Mouse (Mus musculus): ENCODE data around the gene Tmem104.
A peak's percentile ranks its signal among the peaks of the same experiment; 100 is the strongest.

The Tmem104 gene

DNA sequence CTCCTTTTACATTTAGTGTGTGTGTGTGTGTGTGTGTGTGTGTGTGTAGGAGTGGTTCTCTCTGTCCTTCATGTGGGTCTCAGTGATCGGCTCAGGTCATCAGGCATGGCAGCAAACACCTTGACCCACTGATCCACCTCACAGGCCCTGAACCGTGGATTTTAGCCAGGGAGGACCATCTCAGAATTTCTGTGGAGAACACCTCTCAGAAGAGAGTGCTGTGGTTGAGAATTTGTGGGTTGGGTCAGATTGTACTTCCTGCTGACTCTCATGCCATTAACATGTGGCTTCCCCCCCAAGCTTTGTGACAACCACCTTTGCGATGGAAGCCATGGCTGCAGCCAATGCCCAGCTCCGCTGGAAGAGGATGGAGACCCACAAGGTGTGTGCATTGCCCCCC lies 13.2 kb downstream of the Tmem104 start:
- no peak for DNase-seq (ENCODE audit: low spot score in 2 of 2)

DNA sequence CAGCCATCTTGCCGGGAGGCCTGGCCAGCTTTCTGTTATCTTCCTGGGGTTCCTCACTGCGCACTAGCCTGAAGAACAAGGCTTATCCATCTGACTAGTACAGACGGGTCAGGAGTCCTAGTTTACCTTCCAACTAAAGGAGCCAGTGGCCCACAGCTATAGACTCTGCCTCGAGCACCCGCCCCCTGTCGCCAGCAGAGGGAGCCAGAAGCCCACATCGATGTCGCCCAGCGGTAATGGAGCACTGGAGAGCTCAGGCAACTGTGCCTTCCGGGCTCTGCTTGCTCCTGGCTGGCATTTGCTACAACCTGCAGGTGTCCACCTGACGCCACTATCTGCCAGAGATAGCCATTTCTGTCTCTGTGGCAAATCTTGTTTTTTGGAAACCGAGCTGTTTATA lies 15.0 kb downstream of the Tmem104 start:
- DNase-seq (ENCODE audit: low spot score in 2 of 2), result peak; percentile 70 to 73

DNA sequence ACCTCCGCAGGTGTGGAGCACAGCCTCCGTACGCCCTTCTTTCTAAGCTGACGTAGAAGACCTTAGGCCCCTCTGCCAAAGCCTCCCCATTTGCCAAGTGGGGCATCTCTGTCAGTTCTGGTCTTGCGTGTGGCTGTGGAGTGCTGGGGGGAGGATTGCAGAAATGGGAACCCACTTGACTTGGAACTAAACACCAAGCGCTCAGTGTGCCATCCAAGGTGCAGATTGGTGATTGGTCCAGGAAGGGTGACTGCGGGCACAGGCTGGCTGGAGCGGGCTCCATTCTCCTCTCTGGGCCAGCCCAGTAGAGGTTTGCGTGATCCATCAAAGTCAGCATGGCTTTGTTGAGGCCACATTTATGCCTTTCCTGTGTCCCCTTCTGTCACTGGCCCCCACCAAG lies 15.5 kb downstream of the Tmem104 start:
- DNase-seq (ENCODE audit: low spot score in 2 of 2), result no peak

DNA sequence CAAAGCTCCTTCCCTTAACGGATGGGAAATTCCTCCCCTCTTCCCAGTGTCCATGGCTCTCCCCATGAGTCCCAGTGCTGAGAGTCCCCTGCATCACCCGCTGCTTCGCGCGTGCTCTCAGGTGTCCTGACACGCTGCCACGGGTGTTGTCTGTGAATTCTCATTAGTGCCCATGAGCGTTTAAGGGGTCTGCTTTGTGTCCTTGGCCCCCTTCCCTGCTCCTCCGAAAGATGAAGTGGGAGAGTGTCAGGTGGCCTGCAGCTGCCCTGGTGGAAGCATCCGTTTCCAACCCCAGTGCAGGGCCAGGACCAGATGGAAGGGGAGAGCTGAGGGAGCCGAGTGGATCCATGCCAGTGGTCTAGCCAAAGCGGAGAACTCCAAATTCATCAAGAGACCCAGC lies 20.8 kb downstream of the Tmem104 start:
- no peak for DNase-seq (ENCODE audit: low spot score in 2 of 2)

DNA sequence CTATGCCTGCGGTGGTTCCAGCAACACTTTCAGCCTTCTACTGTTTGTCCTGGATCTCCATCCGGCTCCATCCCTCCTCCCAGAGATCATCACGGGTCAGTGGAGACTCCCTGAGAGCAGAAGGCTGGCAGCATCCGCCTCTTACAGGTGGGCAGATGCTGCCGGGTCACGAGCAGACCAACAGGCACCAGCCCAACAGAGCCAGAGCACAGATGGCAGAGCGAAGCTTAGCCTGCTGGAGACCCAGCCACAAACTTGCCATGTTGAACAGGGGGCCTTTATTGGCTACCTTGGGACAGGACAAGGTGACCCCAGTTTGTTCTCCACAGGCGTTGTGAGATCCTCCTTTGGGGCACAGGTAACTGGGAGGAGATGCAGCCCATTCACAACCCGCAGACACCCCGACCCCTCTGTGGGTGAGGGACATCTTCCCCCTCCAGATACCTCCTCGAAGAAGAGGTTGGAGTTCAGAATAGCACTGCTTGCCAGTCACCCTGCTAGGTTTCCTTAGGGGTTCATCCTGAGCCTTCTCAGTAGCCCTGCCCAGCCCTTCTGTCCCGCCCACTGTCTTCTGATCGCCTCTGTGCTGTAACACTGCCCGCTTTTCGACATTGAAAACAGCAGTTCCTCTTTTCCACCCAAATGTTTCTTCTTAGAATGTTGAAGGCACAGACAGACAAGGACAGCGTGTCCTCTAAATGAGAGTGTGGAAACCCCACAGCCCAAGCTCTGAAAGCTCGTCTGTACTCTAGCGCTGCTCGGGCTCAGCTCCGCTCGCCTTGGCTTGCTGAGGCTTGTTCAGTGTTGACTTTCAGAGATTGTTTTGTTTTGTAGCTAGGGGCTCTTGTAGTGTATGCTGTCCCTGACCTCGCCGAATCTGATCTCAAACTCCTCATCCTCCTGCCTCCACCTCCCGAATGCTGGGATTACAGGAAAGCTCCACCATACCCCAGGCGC lies 21.8 kb downstream of the Tmem104 start:
- DNase-seq (ENCODE audit: low spot score in 2 of 2), result no peak

DNA sequence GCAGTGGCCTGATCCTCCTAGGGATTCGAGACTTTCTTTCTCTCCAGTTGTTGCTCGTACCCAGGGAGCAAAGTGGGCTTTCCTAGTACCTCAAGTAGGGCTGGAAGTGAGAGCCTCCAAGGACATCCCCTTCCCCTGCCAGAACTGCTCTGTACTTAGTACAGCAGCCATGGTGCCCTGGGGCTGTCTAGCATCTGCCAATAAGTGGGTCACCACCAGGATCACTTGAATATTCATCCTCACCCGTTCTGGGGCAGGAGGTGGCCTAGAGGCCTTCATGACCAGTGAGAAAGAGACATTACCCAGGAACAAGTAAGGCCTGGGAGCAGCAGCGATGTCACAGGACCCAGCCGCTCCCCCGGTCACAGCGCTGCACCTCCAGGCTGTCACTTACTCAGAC lies 22.7 kb downstream of the Tmem104 start:
- DNase-seq (ENCODE audit: low spot score in 2 of 2), result no peak

DNA sequence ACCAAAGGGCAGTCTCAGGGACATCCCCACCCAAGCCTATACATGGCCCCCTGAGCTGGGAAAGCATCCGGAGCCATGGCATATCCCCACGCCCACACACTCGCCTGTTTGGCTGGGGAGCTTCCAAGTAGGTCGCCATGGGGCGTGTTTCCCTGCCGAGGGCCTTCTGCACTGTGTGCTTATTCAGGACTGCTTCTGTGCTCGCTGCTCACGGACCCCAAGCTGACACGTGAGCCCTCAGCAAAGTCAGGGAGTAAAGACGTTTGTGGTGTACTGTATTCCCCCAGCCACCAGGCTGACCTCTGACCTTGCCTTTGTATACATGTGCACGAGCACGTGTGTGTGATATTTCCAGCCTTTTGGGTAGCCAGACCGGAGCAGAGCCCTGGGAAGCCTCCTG lies 24.8 kb downstream of the Tmem104 start:
- no peak for DNase-seq (ENCODE audit: low spot score in 2 of 2)

DNA sequence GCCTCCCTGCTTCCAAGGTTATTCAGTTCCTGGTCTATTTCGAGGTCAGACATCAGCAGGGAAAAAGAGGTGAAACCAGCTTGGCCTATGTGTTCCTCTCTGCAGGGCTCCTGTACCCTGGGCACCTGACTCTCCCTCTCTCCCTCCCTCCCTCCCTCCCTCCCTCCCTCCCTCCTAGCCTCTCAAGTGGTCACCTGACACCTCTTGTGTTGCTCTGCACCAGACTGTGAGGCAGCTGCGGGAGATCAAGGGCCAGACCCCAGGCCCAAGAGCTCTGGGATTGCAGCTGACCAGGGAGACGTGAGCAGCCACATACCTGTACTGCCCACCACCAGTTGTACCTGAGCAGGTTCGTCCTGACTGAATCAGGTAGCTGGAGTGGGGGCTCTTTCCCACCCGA lies 27.8 kb downstream of the Tmem104 start:
- no peak for DNase-seq (ENCODE audit: low spot score in 2 of 2)

DNA sequence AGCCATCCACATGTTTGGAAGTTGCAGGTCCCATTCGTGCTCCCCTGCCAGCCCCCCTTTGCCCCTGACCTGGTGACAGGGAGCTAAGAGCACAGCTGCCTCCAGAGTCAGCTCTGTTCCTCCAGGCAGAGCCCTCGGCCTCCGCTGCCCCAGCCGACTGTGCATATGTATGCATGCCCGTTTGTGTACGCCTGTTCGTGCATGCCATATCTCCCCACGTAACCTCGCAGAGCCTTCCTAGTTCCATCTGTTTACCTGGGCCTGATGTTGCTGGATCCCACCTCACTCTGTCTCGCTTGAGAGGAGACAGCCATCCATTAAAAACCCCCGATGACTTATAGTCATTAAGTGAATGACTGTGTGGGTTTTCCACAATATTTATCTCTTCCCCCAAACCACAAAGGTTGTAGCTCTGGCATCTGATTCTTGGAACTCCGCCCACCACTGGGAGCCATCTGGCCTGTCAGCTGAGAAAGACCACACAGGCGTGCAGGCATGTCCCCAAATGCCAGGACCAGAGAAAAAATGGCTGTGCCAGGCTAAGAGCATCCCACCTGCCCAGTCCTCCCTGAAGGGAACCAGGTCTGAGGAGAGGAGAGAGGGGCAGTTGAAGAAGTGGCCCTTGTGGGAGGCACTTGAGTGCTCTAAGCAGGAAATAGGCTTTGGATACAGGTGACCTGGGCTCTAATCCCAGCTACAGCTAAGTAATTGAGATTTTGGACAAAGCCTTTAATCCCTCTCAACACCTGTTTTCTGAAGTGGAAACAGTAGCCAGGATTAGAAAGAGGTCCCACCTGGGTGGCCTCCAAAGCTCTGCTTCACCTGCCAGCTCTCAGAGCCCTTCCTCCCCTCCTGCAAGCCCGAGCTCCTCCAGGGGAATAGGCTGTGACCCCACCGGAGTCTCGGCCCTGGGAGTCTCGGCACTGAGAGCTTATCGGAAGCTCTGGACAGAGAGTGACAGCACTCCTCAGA lies 30.4 kb downstream of the Tmem104 start:
- no peak for DNase-seq (ENCODE audit: low spot score in 2 of 2)

DNA sequence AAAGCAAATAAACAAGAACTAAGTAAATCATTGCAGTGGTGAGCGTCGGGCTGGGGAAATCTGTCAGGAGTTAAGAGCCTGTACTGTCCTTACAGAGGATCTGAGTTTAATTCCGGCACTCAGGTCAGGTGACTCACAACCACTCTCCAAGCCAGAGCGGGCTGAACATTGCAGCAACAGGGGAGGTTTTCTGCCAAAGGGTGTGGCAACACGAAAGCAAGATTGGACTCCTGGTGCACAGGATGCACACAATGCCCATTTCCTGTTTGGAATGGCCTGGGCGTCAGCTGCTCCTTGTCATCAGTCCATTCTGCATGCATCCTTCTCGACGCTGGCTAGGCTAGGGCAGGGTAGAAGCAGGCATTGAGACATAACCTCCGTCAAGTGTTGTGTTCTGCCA lies 32.0 kb downstream of the Tmem104 start:
- DNase-seq (ENCODE audit: low spot score in 2 of 2), result peak; percentile 24 to 63

DNA sequence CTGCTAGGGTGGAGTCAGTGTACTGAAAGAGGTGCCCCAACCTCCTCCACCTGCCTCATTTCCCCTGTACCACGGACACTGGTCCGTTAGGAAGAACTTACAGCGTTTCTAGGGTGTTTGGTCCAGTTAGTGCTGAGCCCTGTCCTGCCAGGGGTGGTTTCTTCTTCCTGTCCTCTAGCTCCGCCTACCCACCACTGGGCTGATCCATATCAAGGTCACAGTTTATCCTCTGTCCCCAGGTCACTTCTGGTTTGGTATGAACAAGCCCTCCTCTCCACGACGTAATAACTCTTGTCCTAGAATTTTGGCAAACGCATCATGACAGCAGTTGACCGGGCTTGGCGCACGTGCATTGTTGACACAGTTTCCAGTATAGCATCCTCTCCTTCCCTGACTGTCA lies 32.4 kb downstream of the Tmem104 start:
- DNase-seq (ENCODE audit: low spot score in 2 of 2), result no peak

DNA sequence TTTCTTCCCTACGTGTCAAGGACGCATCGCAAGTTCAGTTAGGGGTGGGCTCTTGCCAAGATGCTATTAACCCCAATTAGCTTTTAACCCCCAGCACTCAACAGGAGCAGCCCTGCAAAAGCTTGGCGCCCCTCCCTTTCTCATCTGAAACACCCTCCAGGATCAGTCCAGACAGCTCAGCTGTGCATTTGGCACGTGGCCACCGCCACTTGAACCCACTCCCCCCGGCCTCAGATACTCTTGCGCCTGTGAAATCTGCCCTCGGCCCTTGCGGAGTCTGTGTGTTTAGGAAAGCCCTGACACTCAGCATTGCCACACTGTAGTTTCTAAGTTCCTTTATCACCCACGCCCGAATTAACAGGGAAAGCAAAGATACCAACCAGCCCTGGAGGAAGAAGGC lies 34.8 kb downstream of the Tmem104 start:
- DNase-seq (ENCODE audit: low spot score in 2 of 2), result no peak

DNA sequence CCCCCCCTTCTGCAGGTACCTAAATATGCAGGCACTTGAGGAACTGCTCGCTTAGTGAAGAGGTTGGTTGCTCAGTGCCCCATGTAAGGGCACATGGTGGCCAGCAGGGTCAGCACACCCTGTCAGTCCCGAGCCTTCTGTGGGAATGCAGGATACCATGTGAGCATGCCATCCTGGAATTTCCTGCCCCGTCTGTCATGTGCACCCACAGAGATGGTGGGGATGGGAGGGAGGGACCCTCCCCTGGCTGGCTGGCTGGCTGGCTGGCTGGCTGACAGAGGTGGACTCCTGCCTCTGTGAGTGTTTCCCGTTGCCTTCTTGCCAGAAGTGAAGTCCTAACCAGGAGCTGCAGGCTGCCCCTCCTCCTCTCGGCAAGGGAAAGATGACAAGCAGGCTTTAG lies 35.3 kb downstream of the Tmem104 start:
- DNase-seq (ENCODE audit: low spot score in 2 of 2), result no peak

DNA sequence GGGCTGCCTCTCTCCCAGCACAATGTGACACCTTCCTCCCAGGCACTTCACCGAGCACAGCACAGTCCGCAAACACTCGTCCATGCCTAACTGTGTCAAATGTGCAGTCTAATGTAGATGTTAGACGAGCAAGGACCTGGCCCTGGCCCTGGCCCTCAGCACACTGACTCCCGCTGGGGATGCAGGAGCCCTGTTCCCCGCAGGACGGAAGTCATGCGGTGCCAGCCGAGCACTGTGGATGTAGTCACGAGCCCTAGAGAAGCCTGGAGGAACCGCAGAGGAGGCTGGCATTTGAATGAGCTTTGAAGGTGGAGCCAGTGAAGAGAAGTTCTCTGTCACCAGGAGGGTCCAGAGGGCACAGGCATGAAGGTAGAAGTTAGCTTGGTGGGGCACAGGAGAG lies 36.2 kb downstream of the Tmem104 start:
- DNase-seq (ENCODE audit: low spot score in 2 of 2), result no peak

DNA sequence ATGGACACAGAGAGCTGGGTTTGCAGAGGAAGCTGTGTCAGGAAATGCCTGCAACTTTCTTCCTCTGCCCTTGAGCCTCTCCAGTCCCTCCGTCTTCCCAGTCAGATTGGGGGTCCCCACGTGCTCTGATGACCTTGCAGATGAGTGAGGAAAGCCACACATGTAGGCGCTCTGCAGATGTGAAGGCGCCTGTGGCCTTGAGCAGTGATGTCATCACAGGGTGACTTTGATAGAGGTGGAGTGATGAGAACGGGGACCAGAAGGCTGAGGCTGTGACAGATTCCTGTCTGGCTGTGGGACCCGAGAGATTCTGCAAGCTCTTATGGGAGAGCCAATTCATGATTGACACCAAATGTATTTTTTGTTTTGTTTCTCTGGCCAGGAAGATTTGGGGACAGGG lies 36.6 kb downstream of the Tmem104 start:
- no peak for DNase-seq (ENCODE audit: low spot score in 2 of 2)

DNA sequence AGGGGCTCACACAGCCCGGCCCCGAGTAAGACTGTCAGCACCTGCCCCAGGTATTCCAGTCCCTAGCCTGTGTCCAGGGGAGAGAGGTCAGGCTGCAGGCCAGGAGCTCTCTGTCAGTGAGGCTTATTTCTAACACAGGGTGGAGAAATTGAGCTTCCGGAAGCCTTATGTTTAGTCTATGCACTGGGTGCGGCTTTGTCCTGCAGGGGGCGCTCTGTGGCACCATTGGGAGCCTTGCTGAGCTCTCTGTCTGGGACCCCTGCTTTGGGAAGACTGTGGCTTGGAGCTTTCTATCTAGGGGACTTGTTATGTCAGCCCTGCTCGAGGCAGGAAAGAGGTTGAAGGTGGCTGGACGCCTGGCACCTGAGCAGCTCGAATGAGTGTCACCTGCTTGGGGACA lies 37.6 kb downstream of the Tmem104 start:
- no peak for DNase-seq (ENCODE audit: low spot score in 2 of 2)

DNA sequence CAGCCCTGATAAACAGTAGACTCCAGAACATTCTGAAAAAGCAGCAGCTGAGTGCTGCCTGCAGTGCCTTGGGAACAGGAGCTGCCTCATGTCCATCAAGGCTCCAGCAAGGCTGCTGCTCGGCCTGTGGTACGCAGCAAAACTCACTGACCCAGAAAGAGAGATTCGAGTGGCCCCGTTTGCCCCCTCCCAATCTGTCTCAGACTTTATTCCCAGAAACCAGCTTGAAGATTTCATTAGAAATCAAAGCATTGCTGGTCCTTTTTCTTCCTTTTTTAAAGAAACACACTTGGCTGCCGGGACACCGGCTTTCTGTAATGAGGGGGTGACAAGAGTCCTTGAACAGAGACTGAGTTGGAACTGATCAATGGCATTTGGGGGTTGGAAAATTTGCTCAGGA lies 38.0 kb downstream of the Tmem104 start:
- DNase-seq (ENCODE audit: low spot score in 2 of 2), result no peak

DNA sequence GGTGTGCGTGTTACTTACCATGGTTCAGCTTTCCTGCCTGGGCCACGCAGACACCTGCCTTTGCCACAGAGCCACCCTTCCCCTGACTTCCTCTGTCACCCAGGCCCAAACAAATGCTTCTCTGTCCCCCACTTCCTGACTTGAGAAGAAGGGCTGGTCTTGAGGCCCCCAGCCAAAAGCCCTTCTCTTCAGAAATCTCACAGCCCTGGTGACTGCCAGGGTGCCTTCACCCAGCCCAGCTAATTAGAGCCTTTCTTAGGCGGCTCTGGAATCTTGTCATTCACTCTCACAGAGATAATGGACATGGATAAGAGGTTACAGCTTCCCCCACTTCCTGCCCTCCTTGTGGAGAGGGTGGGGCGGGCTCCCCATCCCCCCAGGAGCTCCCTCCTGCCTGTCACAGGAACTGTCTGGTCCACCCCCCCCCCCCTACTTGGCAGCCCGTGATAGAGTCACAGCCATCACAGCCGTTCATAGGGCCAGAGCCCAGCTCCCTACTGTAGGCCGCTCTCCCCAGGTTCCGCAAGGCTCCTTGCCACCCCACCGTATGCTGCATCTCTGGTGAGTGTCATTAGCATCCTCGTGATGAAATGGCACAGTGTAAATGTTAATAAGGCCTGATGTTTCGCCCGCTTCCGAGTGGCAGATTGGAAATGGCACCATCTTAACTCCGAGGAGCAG lies 39.7 kb downstream of the Tmem104 start:
- no peak for DNase-seq (ENCODE audit: low spot score in 2 of 2)

DNA sequence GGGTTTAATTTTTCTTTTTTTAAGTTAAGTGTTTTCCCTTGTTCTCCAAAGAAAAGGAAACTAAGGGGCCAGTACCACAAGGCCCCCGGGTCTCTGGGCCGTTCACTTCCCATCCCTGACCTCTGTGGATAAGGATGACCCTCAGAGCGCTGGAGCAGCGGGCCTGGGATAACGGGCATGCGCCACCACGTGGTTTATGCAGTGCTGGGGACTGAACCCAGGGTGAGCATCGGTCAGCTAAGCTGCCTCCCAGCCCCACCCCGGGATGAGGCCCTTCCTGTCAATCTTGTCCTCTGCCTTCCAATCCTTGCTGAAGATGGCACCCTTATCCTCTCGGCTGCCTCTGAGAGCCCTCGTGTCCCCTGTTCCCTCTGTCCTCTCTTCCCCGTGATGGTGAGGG lies 40.4 kb downstream of the Tmem104 start:
- no peak for DNase-seq (ENCODE audit: low spot score in 2 of 2)

DNA sequence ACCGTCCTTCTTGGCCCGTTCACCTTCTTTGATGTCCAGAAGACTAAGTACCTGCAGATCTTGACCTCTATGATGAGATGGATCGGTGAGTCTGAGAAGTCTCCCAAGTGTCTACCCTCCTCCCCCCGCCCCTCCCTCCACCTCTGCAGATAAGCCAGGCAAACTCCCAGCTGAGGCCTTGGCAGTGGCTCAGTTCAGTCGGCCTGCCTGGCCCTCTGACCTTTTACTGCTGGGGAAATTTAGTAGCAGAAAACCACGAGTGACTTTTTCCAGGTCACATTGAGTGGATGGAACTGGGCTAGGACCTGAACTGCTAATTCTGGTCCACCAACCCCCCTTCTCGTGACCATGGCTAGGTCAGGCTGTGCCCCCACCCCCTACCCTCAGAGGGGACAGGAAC lies 41.1 kb downstream of the Tmem104 start:
- no peak for DNase-seq (ENCODE audit: low spot score in 2 of 2)

DNA sequence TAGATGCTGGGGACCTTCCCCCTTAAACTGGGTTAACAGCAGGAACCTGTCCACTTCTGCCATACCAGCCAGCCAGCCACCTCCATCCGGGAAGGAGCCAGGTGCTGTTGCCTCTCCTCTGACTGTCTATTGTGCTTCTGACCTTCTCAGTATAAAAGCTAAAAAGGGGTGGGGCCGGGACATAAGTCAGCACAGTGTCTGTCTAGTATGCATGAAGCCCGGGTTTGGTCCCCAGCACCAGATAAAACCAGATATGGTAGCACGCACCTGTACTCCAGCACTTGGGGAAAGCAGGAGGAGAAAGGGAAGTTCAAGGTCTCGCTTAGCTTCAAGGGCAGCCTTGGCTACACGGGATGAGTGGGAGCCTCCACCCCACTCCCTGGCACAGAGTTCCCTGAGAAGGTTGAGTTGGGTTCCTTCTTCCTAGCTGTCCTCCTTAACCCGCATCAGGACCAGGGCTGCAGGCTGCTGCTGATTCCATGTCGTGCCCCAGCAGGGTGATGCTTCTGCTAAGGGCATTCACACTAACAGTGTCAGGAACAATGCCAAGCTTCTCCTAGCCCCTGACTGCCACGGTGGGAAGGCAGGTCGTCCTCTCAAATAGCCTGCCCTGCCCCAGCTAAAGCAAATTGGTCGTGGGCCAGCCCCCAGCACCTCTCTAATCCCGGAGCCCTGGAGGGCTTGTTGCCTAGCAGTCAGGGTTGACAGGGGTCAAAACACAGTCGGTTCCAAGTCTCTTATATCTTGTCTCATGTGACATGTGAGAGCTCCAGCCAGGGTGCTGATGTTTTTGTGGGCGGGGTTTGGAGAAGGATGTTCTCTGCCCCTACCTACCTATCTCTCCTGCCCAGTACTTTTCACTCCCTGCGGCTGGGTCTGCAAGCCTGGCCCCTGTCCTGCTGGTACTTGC lies 42.0 kb downstream of the Tmem104 start:
- no peak for DNase-seq (ENCODE audit: low spot score in 2 of 2)
